Mouse (Mus musculus) ES-E14 (cell line): ENCODE measurements around the gene Mast4.

Experiments
- CHD2 ChIP-seq: IDR thresholded peaks from 2 replicates; pipeline ENCODE4 v1.6.1; 2014; ENCODE audit warnings: mild to moderate bottlenecking, low read depth, low read length, inconsistent platforms
- ZNF384 ChIP-seq: IDR thresholded peaks from 2 replicates; pipeline ENCODE4 v1.6.1; 2012; ENCODE audit warnings: low read depth, low read length, inconsistent platforms

- TF ChIP-seq CHD2, result no peak
- no peak for TF ChIP-seq ZNF384
These were observed 456.5 kb downstream of the Mast4 start for GRCm38 (mm10) chr13:102877766-102878325.
